Mouse (Mus musculus) spleen, embryonic (tissue): Measurements from ENCODE around the gene Slc27a4.
"Not testable (repeated sequence)": the region's sequence is repeated elsewhere in the genome, so short reads cannot be mapped to it uniquely, and the experiment has no call there.

Experiments
- CTCF ChIA-PET: fragments of 350-600 bp; sonication (Branson Sonifier 250); formaldehyde crosslinking; loops from one replicate; lab custom pipeline; 2022; lab: Charles Lee

The Slc27a4 gene

GRCm38 (mm10) chr2:29802075-29802826 is at the start of gene Slc27a4:
Slc27a4 (plus strand) TSS chr2:29802634.
- CTCF ChIA-PET = interaction anchor here (0.6 kb wide), 4 partner anchors 27 to 757 kb away, joined by 3 to 12 read pairs (median 4); no protein-coding TSS in a partner anchor

- CTCF ChIA-PET = no interaction called here
Observed at GRCm38 (mm10) chr2:29755693-29756092, 46.7 kb upstream of the Slc27a4 start.

- CTCF ChIA-PET = interaction anchor here (0.6 kb wide), 3 partner anchors 26 to 689 kb away, joined by 3 to 9 read pairs (median 7); no protein-coding TSS in a partner anchor
Observed at GRCm38 (mm10) chr2:29764831-29765230, 37.6 kb upstream of the Slc27a4 start.

- CTCF ChIA-PET = interaction anchor here (0.6 kb wide), 2 partner anchors 99 to 189 kb away, joined by 3 to 13 read pairs; no protein-coding TSS in a partner anchor
Observed at GRCm38 (mm10) chr2:29767976-29768709, 34.3 kb upstream of the Slc27a4 start.

- CTCF ChIA-PET = interaction anchor here (0.6 kb wide), 2 partner anchors 100 to 188 kb away, joined by 3 to 13 read pairs; no protein-coding TSS in a partner anchor
Observed at GRCm38 (mm10) chr2:29768901-29769300, 33.5 kb upstream of the Slc27a4 start.

- CTCF ChIA-PET = no interaction called here
Observed at GRCm38 (mm10) chr2:29770162-29770561, 32.3 kb upstream of the Slc27a4 start.

- CTCF ChIA-PET = no interaction called here
Observed at GRCm38 (mm10) chr2:29771611-29772461, 30.6 kb upstream of the Slc27a4 start.

GRCm38 (mm10) chr2:29773323-29773722 is 29.1 kb upstream of the Slc27a4 start:
- CTCF ChIA-PET = no interaction called here

GRCm38 (mm10) chr2:29781256-29781655 is 21.2 kb upstream of the Slc27a4 start:
- CTCF ChIA-PET = not testable (repeated sequence)

- CTCF ChIA-PET = interaction anchor here (0.6 kb wide), 1 partner anchor 348 kb away, joined by 4 read pairs; no protein-coding TSS in a partner anchor
Observed at GRCm38 (mm10) chr2:29784290-29784689, 18.1 kb upstream of the Slc27a4 start.

GRCm38 (mm10) chr2:29787104-29787917 is 15.1 kb upstream of the Slc27a4 start, which contains the start of gene Coq4:
Coq4 (plus strand) TSS chr2:29787493.
- CTCF ChIA-PET = no interaction called here

- CTCF ChIA-PET = no interaction called here
Observed at GRCm38 (mm10) chr2:29787937-29788681, 14.3 kb upstream of the Slc27a4 start, which contains the start of gene Trub2. Trub2 (minus strand) TSS chr2:29788502.

GRCm38 (mm10) chr2:29792772-29793487 is 9.5 kb upstream of the Slc27a4 start:
- CTCF ChIA-PET = interaction anchor here (1.2 kb wide), 1 partner anchor 29 kb away, joined by 3 read pairs; no protein-coding TSS in a partner anchor

GRCm38 (mm10) chr2:29802827-29803201 is 380 bp downstream of the Slc27a4 start:
- CTCF ChIA-PET = no interaction called here

GRCm38 (mm10) chr2:29803400-29803831 is 982 bp downstream of the Slc27a4 start:
- CTCF ChIA-PET = no interaction called here

- CTCF ChIA-PET = interaction anchor here (0.5 to 1.0 kb wide), 2 partner anchors 95 to 141 kb away, joined by 3 to 7 read pairs; no protein-coding TSS in a partner anchor
Observed at GRCm38 (mm10) chr2:29815678-29816371, 13.4 kb downstream of the Slc27a4 start.

GRCm38 (mm10) chr2:29817426-29818232 is 15.2 kb downstream of the Slc27a4 start:
- CTCF ChIA-PET = interaction anchor here (0.5 to 0.9 kb wide), 2 partner anchors 12 to 16 kb away, joined by 3 to 8 read pairs; no protein-coding TSS in a partner anchor
